Mouse (Mus musculus): ENCODE results near the gene Slc5a5. TPM values are rescaled to one million over a fixed set of nuclear protein-coding genes. Genes with fewer than 3 reads are reported as not detected.

Gene Slc5a5
- total and polyA plus RNA-seq, 2 experiments from 2014 or later: 0.05 TPM; not detected in 1

- no peak for TF ChIP-seq EP300 (IDR thresholded peaks at IDR 0.05; ENCODE audit: low read depth)
- TF ChIP-seq CTCF (IDR thresholded peaks at IDR 0.05; ENCODE audit: low read depth): no peak
- 91% methylated on average over 11 of the region's 11 CpGs for WGBS
- H3K4me2 ChIP-seq (ENCODE audit: low read depth, low read length): no peak overlapping the region
- no peaks in the 10 kb centered on the region for H3K27me3 ChIP-seq (ENCODE audit: control insufficient read depth, insufficient read depth, low read length)
- H3K36me3 ChIP-seq (replicated peaks; ENCODE audit: control insufficient read depth, insufficient read depth, low read length): no peaks in the 10 kb centered on the region
- no peak overlapping the region for H3K4me3 ChIP-seq (ENCODE audit: low read depth, low read length)
- ATAC-seq (ENCODE audit: insufficient read depth, low read depth) (no peak), DNase-seq (ENCODE audit: low spot score) (no peak)
- no peak overlapping the region for H3K9ac ChIP-seq (replicated peaks; ENCODE audit: low read depth, low read length)
- H3K4me1 ChIP-seq (ENCODE audit: control insufficient read depth, insufficient read depth): no peaks in the 10 kb centered on the region
- no peak overlapping the region for H3K27ac ChIP-seq (ENCODE audit: low read depth)
- H3K9me3 ChIP-seq (replicated peaks; ENCODE audit: control insufficient read depth, low read length): no peaks in the 10 kb centered on the region
Observed at GRCm38 (mm10) chr8:70931731-70932130, 39.2 kb upstream of the Slc5a5 start.

GRCm38 (mm10) chr8:70928778-70929322 is 36.3 kb upstream of the Slc5a5 start:
- H3K27ac ChIP-seq (ENCODE audit: low read depth): no peak overlapping the region
- H3K36me3 ChIP-seq (replicated peaks; ENCODE audit: control insufficient read depth, insufficient read depth, low read length): no peaks in the 10 kb centered on the region
- DNase-seq (ENCODE audit: low spot score) (peak; percentile 24), ATAC-seq (ENCODE audit: insufficient read depth, low read depth) (peak; percentile 56)
- TF ChIP-seq CTCF (IDR thresholded peaks at IDR 0.05; ENCODE audit: low read depth): no peak
- no peak for TF ChIP-seq EP300 (IDR thresholded peaks at IDR 0.05; ENCODE audit: low read depth)
- no peak overlapping the region for H3K4me3 ChIP-seq (ENCODE audit: low read depth, low read length)
- H3K9ac ChIP-seq (replicated peaks; ENCODE audit: low read depth, low read length): no peak overlapping the region
- no peaks in the 10 kb centered on the region for H3K27me3 ChIP-seq (ENCODE audit: control insufficient read depth, insufficient read depth, low read length)
- H3K4me1 ChIP-seq (ENCODE audit: control insufficient read depth, insufficient read depth): no peaks in the 10 kb centered on the region
- H3K9me3 ChIP-seq (replicated peaks; ENCODE audit: control insufficient read depth, low read length): no peaks in the 10 kb centered on the region
- H3K4me2 ChIP-seq (ENCODE audit: low read depth, low read length): no peak overlapping the region
- WGBS: 26% methylated on average over 5 of the region's 5 CpGs

- Histone ChIP-seq H3K27ac (ENCODE audit: low read depth) (no peak overlapping the region), H3K9ac (replicated peaks; ENCODE audit: low read depth, low read length) (no peak overlapping the region), H3K9me3 (replicated peaks; ENCODE audit: control insufficient read depth, low read length) (no peaks in the 10 kb centered on the region), H3K4me3 (ENCODE audit: low read depth, low read length) (no peak overlapping the region), H3K4me2 (ENCODE audit: low read depth, low read length) (no peak overlapping the region), H3K27me3 (ENCODE audit: control insufficient read depth, insufficient read depth, low read length) (no peaks in the 10 kb centered on the region), H3K36me3 (replicated peaks; ENCODE audit: control insufficient read depth, insufficient read depth, low read length) (no peaks in the 10 kb centered on the region), H3K4me1 (ENCODE audit: control insufficient read depth, insufficient read depth) (no peaks in the 10 kb centered on the region)
- TF ChIP-seq EP300 (IDR thresholded peaks at IDR 0.05; ENCODE audit: low read depth) (no peak), CTCF (IDR thresholded peaks at IDR 0.05; ENCODE audit: low read depth) (no peak)
- ATAC-seq (ENCODE audit: insufficient read depth, low read depth) (no peak), DNase-seq (ENCODE audit: low spot score) (no peak)
- WGBS: 89% methylated on average over 3 of the region's 3 CpGs
Observed at GRCm38 (mm10) chr8:70928096-70928495, 35.5 kb upstream of the Slc5a5 start.

GRCm38 (mm10) chr8:70926396-70926795 is 33.8 kb upstream of the Slc5a5 start:
- no peak for TF ChIP-seq CTCF (IDR thresholded peaks at IDR 0.05; ENCODE audit: low read depth)
- TF ChIP-seq EP300 (IDR thresholded peaks at IDR 0.05; ENCODE audit: low read depth): no peak
- no peak overlapping the region for H3K4me3 ChIP-seq (ENCODE audit: low read depth, low read length)
- no peak overlapping the region for H3K9ac ChIP-seq (replicated peaks; ENCODE audit: low read depth, low read length)
- H3K27ac ChIP-seq (ENCODE audit: low read depth): no peak overlapping the region
- H3K4me1 ChIP-seq (ENCODE audit: control insufficient read depth, insufficient read depth): no peaks in the 10 kb centered on the region
- no peaks in the 10 kb centered on the region for H3K27me3 ChIP-seq (ENCODE audit: control insufficient read depth, insufficient read depth, low read length)
- no peaks in the 10 kb centered on the region for H3K9me3 ChIP-seq (replicated peaks; ENCODE audit: control insufficient read depth, low read length)
- whole genome bisulfite sequencing: 87% methylated on average over 5 of the region's 5 CpGs
- peaks cover 6% of the 10 kb centered on the region for H3K36me3 ChIP-seq (replicated peaks; ENCODE audit: control insufficient read depth, insufficient read depth, low read length)
- DNase-seq (ENCODE audit: low spot score): no peak
- no peak for ATAC-seq (ENCODE audit: insufficient read depth, low read depth)
- no peak overlapping the region for H3K4me2 ChIP-seq (ENCODE audit: low read depth, low read length)

GRCm38 (mm10) chr8:70925754-70926153 is 33.2 kb upstream of the Slc5a5 start:
- Histone ChIP-seq H3K36me3 (replicated peaks; ENCODE audit: control insufficient read depth, insufficient read depth, low read length) (peaks cover 13% of the 10 kb centered on the region), H3K9ac (replicated peaks; ENCODE audit: low read depth, low read length) (no peak overlapping the region), H3K27me3 (ENCODE audit: control insufficient read depth, insufficient read depth, low read length) (no peaks in the 10 kb centered on the region), H3K4me3 (ENCODE audit: low read depth, low read length) (no peak overlapping the region), H3K4me1 (ENCODE audit: control insufficient read depth, insufficient read depth) (no peaks in the 10 kb centered on the region), H3K4me2 (ENCODE audit: low read depth, low read length) (no peak overlapping the region), H3K9me3 (replicated peaks; ENCODE audit: control insufficient read depth, low read length) (no peaks in the 10 kb centered on the region), H3K27ac (ENCODE audit: low read depth) (no peak overlapping the region)
- WGBS: 87% methylated on average over 4 of the region's 4 CpGs
- ATAC-seq (ENCODE audit: insufficient read depth, low read depth) (no peak), DNase-seq (ENCODE audit: low spot score) (no peak)
- TF ChIP-seq CTCF (IDR thresholded peaks at IDR 0.05; ENCODE audit: low read depth) (no peak), EP300 (IDR thresholded peaks at IDR 0.05; ENCODE audit: low read depth) (no peak)

- Histone ChIP-seq H3K4me3 (ENCODE audit: low read depth, low read length) (no peak overlapping the region), H3K4me2 (ENCODE audit: low read depth, low read length) (no peak overlapping the region), H3K9ac (replicated peaks; ENCODE audit: low read depth, low read length) (no peak overlapping the region), H3K9me3 (replicated peaks; ENCODE audit: control insufficient read depth, low read length) (no peaks in the 10 kb centered on the region), H3K27ac (ENCODE audit: low read depth) (no peak overlapping the region), H3K27me3 (ENCODE audit: control insufficient read depth, insufficient read depth, low read length) (no peaks in the 10 kb centered on the region), H3K36me3 (replicated peaks; ENCODE audit: control insufficient read depth, insufficient read depth, low read length) (peaks cover 20% of the 10 kb centered on the region), H3K4me1 (ENCODE audit: control insufficient read depth, insufficient read depth) (no peaks in the 10 kb centered on the region)
- no peak for DNase-seq (ENCODE audit: low spot score)
- ATAC-seq (ENCODE audit: insufficient read depth, low read depth): no peak
- 89% methylated on average over 4 of the region's 4 CpGs for WGBS
- no peak for TF ChIP-seq CTCF (IDR thresholded peaks at IDR 0.05; ENCODE audit: low read depth)
- no peak for TF ChIP-seq EP300 (IDR thresholded peaks at IDR 0.05; ENCODE audit: low read depth)
Observed at GRCm38 (mm10) chr8:70924151-70924550, 31.6 kb upstream of the Slc5a5 start.
